Mouse (Mus musculus) MEL (cell line): Measurements from ENCODE around the gene Chd9.
A peak's percentile ranks its signal among the peaks of the same experiment; 100 is the strongest.

ENCODE experiments used
- CTCF ChIP-seq, 3 experiments: IDR thresholded peaks in 2 of 3; conservative IDR thresholded peaks in 1 of 3; 2 replicates each; pipeline ENCODE4 v1.5.1; 2011 to 2012; ENCODE audit warnings: low read length in 3 of 3, low read depth in 2 of 3, mild to moderate bottlenecking in 2 of 3, improper control_type of control experiment in 1 of 3, inconsistent platforms in 1 of 3, mixed read lengths in 1 of 3, moderate library complexity in 1 of 3; ENCODE audit not compliant: control insufficient read depth in 1 of 3, insufficient read depth in 1 of 3, poor library complexity in 1 of 3, severe bottlenecking in 1 of 3
- EP300 ChIP-seq, 2 experiments: IDR thresholded peaks; 2 replicates each; pipeline ENCODE4 v1.6.1; 2011; ENCODE audit warnings: improper control_type of control experiment in 2 of 2, low read length in 2 of 2, low read depth in 1 of 2, mild to moderate bottlenecking in 1 of 2
- ETS1 ChIP-seq: IDR thresholded peaks from 2 replicates; pipeline ENCODE4 v1.6.1; 2012; ENCODE audit warnings: low read depth, mild to moderate bottlenecking, inconsistent platforms, low read length, improper control_type of control experiment, moderate library complexity
- GATA1 ChIP-seq: IDR thresholded peaks from 2 replicates; pipeline ENCODE4 v1.6.1; 2011; ENCODE audit warnings: low read depth, low read length, improper control_type of control experiment
- KAT2A ChIP-seq: conservative IDR thresholded peaks from 2 replicates; pipeline ENCODE4 v1.6.1; 2012; ENCODE audit warnings: low read depth, low read length, improper control_type of control experiment, inconsistent platforms
- MAX ChIP-seq: IDR thresholded peaks from 2 replicates; pipeline ENCODE4 v1.6.1; 2011; ENCODE audit warnings: low read length, improper control_type of control experiment
- MYB ChIP-seq: IDR thresholded peaks from 2 replicates; pipeline ENCODE4 v1.6.1; 2011; ENCODE audit warnings: mild to moderate bottlenecking, low read depth, low read length, improper control_type of control experiment
- NELFE ChIP-seq: IDR thresholded peaks from 2 replicates; pipeline ENCODE4 v1.6.1; 2011; ENCODE audit warnings: low read depth, low read length, improper control_type of control experiment
- POLR2A ChIP-seq, 2 experiments: IDR thresholded peaks; 2 replicates each; pipeline ENCODE4 v1.6.1; 2011 to 2012; ENCODE audit warnings: low read length in 2 of 2, mild to moderate bottlenecking in 2 of 2, control low read depth in 1 of 2, improper control_type of control experiment in 1 of 2, low read depth in 1 of 2, moderate library complexity in 1 of 2; ENCODE audit not compliant: control insufficient read depth in 1 of 2, insufficient read depth in 1 of 2, poor library complexity in 1 of 2
- POLR2AphosphoS2 ChIP-seq: IDR thresholded peaks from 2 replicates; pipeline ENCODE4 v1.6.1; 2011; ENCODE audit warnings: low read length, improper control_type of control experiment
- TAL1 ChIP-seq: IDR thresholded peaks from 2 replicates; pipeline ENCODE4 v1.6.1; 2012; ENCODE audit warnings: mild to moderate bottlenecking, inconsistent platforms, low read length, moderate library complexity, mixed read lengths
- USF1 ChIP-seq: IDR thresholded peaks from 2 replicates; pipeline ENCODE4 v1.6.1; 2014; ENCODE audit warnings: low read depth, mild to moderate bottlenecking, inconsistent platforms, low read length, improper control_type of control experiment, moderate library complexity
- ZKSCAN1 ChIP-seq: IDR thresholded peaks from 2 replicates; pipeline ENCODE4 v1.6.1; 2012; ENCODE audit warnings: low read depth, mild to moderate bottlenecking, inconsistent platforms, low read length, improper control_type of control experiment, moderate library complexity

- TF ChIP-seq CTCF (IDR thresholded peaks at IDR 0.05 in 2 of 3, conservative IDR thresholded peaks at IDR 0.05 in 1 of 3; ENCODE audit: control insufficient read depth in 1 of 3, insufficient read depth in 1 of 3, low read depth in 2 of 3, low read length in 3 of 3, poor library complexity in 1 of 3, severe bottlenecking in 1 of 3) = peak; percentile 70 to 99 (median 98); a peak in 5 of 6 replicates
- TF ChIP-seq EP300 (IDR thresholded peaks at IDR 0.05; ENCODE audit: low read depth in 1 of 2, low read length in 2 of 2) = no peak
- no peak; the same call in 1 of the 2 replicates for TF ChIP-seq ETS1
- TF ChIP-seq POLR2AphosphoS2 = no peak
- no peak for TF ChIP-seq MAX
- TF ChIP-seq ZKSCAN1 = no peak
- TF ChIP-seq USF1 = no peak
- peak; percentile 27 to 33; a peak in 1 of 4 replicates for TF ChIP-seq POLR2A (IDR thresholded peaks at IDR 0.05; ENCODE audit: control insufficient read depth in 1 of 2, insufficient read depth in 1 of 2, low read depth in 1 of 2, low read length in 2 of 2, poor library complexity in 1 of 2)
- no peak for TF ChIP-seq MYB
- no peak for TF ChIP-seq TAL1
- TF ChIP-seq KAT2A = no peak
- no peak for TF ChIP-seq GATA1
- TF ChIP-seq NELFE = peak; percentile 57; the same call in 1 of the 2 replicates
These were observed at the start of gene Chd9 for GRCm38 (mm10) chr8:90828181-90828986.
